Mouse (Mus musculus) megakaryocyte progenitor cell, adult 5-6 weeks (primary cell): ENCODE measurements around the gene Efcab3. TPM values are rescaled to one million over a fixed set of nuclear protein-coding genes. Genes with fewer than 3 reads are reported as not detected.
"Not testable (repeated sequence)": the region's sequence is repeated elsewhere in the genome, so short reads cannot be mapped to it uniquely, and the experiment has no call there.

Experiments
- ATAC-seq: replicated peaks from 2 replicates; pipeline ENCODE4 v1.8.0; 2016; ENCODE audit warnings: mild to moderate bottlenecking, moderate TSS enrichment, inconsistent platforms; ENCODE audit not compliant: poor library complexity
- total RNA-seq, 2 experiments: library from RNA; stranded (forward) in 1 of 2; stranded (reverse) in 1 of 2; fragments of 157-497, 149-512 nt in 1 of 2; fragments of 200-1000 nt in 1 of 2; gene quantifications; 2 replicates each; pipeline versions ENCODE4 v1.2.3 to v1.2.4; 2015 to 2017

Gene Efcab3
- total RNA-seq (2015) (not detected in 2 replicates), total RNA-seq (2017) (not detected in 2 replicates)

GRCm38 (mm10) chr11:105063292-105063691, at the start of gene Efcab3:
Gene Efcab3 (plus strand): TSS chr11:105063592.
- no peak for ATAC-seq

GRCm38 (mm10) chr11:105021071-105021470, 42.3 kb upstream of the Efcab3 start:
- ATAC-seq, result peak; percentile 95

- peak; percentile 85 for ATAC-seq
Observed at GRCm38 (mm10) chr11:105028744-105029348, 34.5 kb upstream of the Efcab3 start.

GRCm38 (mm10) chr11:105029525-105029924, 33.9 kb upstream of the Efcab3 start:
- ATAC-seq, result no peak

- ATAC-seq, result no peak
Observed at GRCm38 (mm10) chr11:105030229-105030628, 33.2 kb upstream of the Efcab3 start.

GRCm38 (mm10) chr11:105031103-105031502, 32.3 kb upstream of the Efcab3 start:
- ATAC-seq, result no peak

GRCm38 (mm10) chr11:105035081-105035480, 28.3 kb upstream of the Efcab3 start:
- no peak for ATAC-seq

GRCm38 (mm10) chr11:105112448-105112847, 49.1 kb downstream of the Efcab3 start:
- ATAC-seq, result 0 out of 2 replicates have a peak, but pooled peaks have one; percentile 31

- no peak for ATAC-seq
Observed at GRCm38 (mm10) chr11:105117814-105118213, 54.4 kb downstream of the Efcab3 start.

- no peak; the same call in 1 of the 2 replicates for ATAC-seq
Observed at GRCm38 (mm10) chr11:105120551-105121061, 57.2 kb downstream of the Efcab3 start.

GRCm38 (mm10) chr11:105121792-105122191, 58.4 kb downstream of the Efcab3 start:
- ATAC-seq, result not testable (repeated sequence)

GRCm38 (mm10) chr11:105123986-105124385, 60.6 kb downstream of the Efcab3 start:
- ATAC-seq, result peak; percentile 50

- peak; percentile 87 for ATAC-seq
Observed at GRCm38 (mm10) chr11:105125735-105126519, 62.5 kb downstream of the Efcab3 start, which contains the start of gene Mettl2. Gene Mettl2 (plus strand): TSS chr11:105126425.

GRCm38 (mm10) chr11:105126520-105127029, 63.2 kb downstream of the Efcab3 start:
- peak; percentile 27 for ATAC-seq

GRCm38 (mm10) chr11:105135692-105136091, 72.3 kb downstream of the Efcab3 start:
- ATAC-seq, result peak; percentile 75

GRCm38 (mm10) chr11:105137255-105137654, 73.9 kb downstream of the Efcab3 start:
- ATAC-seq, result not testable (repeated sequence)

- not testable (repeated sequence) for ATAC-seq
Observed at GRCm38 (mm10) chr11:105140512-105140911, 77.1 kb downstream of the Efcab3 start.

GRCm38 (mm10) chr11:105141115-105141514, 77.7 kb downstream of the Efcab3 start:
- ATAC-seq, result no peak

- ATAC-seq, result no peak
Observed at GRCm38 (mm10) chr11:105143564-105143963, 80.2 kb downstream of the Efcab3 start.

- no peak for ATAC-seq
Observed at GRCm38 (mm10) chr11:105144084-105144483, 80.7 kb downstream of the Efcab3 start.

GRCm38 (mm10) chr11:105144508-105145210, 81.3 kb downstream of the Efcab3 start:
- ATAC-seq, result peak; percentile 48
